Mouse (Mus musculus) CH12F3 (cell line): ENCODE measurements around the gene Zpbp.

Source experiments
- in situ Hi-C: fragments of 300-500 bp; cut with MboI; formaldehyde crosslinking; loops from 2 replicates; pipeline ENCODE4 v1.14.3; 2020; ENCODE audit warnings: low sequenced_read_pairs

The Zpbp gene

DNA sequence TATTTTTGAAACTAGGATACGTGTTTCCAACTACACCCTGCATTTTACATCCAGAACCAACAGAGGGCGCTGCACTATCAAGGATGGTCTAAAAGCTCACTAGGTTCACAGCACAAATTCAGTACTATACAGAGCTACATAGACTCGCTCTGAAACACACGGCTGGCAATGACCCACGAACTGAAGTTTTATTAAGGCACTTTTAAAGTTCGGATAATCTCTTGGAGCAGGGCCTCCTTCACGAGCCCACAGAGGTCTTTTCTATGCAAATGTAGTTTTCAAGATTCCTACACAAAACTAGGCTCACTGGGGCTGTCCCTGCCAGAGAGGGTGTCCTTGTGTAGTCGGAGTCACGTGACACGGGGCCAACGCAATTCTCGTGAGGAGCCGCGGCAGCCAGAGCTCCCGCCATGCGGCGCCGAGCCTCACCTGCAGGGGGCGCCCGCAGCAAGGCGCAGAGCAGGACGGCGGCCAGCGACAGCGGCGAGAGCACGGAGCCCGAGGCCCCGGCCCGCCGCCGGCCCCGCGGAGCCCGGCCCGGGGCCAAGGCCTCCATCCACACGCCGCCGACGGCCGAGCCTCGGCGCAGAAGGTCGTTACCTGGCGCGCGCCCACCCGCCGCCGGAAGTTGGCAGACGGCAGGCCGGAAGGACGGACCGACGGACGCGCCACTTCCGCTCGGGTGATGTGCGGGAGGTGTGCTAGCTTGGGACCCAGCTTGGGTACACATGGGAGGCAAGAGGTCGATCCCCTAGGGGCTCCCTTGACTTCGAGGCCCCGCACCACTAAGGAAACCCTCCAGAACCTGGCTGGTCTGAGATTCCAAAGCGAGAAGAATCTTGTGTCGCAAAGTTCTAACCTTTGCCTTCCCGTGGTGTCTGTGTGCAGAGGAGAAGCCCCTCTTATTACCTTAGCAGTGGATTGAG is at the start of gene Zpbp, which contains the start of gene Spata48:
Gene Zpbp, minus strand, starts transcription at position 774 of the 926 bp plus-strand sequence.
Gene Spata48, plus strand, starts transcription at position 460 of the 926 bp plus-strand sequence.
- in situ Hi-C loops = no loop called here

DNA sequence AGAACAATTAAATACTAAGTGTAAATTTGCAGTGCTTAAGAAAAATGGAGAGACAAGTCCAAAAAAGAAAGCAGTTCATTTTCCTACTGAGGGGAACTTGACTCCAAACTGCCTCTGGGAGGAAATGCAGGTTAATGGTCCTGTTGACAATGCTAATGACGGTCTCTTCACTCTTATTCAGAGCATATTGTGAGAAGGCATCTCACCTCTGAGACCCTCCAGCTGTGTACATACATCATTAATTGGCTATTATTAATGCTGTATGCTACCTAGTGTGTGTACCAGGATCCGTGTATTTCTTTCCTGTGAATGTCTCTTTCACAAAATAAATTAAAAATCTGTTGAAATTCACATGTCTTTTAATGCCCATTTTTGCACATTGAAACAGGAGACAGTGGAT is 47.2 kb upstream of the Zpbp start:
- in situ Hi-C loops = loop anchor here (25.0 kb wide), 1 partner anchor 453 kb away; no protein-coding TSS in a partner anchor

DNA sequence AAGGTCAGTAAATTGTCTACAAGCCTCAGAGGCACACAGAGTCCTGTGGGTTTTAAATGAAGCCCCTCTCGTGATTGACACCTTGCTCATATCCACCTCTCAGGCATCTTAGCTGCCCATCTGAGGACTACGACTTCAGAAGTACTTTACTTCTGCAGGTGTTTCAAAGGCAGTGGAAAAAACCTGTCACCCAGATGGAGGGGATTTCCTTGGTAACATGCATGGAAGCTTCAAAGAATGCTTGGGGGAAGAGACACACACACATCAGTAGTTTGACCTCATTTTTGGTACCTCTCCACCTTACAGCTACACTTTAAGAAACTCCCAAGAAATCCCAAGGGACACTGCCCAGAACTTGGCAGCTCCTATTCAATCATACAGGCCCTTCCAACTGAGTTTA is 44.0 kb upstream of the Zpbp start:
- in situ Hi-C loops = loop anchor here (25.0 kb wide), 1 partner anchor 456 kb away; no protein-coding TSS in a partner anchor

DNA sequence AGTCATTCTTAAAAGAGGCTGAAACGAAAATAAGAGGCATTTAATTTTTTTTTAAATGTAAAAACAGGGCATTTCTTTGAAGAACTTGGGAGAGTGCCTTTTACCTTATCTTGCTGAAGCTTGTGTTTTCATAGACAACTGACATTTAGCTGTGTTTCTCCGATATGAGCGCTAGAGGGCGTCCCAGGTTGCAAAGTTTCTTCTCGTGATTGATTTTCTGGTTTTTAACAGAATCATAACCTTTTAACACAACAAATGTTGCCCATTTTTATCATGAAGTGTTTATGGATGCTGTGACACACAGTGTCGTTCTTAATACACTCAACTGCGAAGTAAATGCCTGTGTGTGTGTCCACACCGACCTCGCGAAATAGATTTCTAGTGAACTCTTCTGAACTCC is 37.7 kb upstream of the Zpbp start:
- in situ Hi-C loops = loop anchor here (25.0 kb wide), 1 partner anchor 462 kb away; no protein-coding TSS in a partner anchor

DNA sequence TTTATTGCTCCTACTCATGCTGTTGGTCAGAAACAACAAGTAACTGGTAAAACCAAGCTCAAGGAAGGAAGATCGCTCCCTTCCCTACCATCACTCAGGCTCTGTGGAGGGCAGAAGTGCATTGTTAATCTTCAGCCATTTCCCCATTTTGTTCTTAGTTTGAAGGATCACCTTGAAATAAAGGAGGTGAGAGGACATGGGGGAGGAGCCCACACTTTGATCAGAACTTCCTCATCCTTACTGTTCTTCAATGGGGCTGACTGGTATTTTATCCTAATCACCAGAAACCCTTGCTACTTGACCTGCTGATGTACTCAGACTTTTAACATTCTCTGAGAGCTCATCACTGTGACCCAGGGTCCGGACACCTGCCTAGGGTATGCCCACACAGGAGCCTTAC is 33.5 kb upstream of the Zpbp start:
- in situ Hi-C loops = no loop called here

DNA sequence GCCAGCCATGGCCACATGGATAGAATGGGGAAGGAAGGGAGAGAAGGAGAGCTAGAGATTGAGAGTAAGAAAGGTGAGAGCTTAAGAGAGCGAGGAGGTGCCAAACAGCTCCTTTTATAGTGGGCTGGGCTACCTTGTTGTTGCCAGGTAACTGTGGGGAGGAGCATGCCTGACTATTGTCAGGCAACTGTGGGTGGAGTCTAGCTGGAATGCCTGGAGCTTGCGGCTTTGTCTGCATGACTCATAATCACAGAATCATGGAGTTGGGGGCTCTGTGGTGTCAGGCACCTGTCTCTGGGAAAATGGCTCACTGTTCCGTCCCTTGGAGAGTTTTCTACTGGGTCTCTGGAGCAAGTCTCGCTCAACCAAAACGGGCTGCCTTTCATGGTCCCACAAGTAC is 29.8 kb upstream of the Zpbp start:
- in situ Hi-C loops = no loop called here

DNA sequence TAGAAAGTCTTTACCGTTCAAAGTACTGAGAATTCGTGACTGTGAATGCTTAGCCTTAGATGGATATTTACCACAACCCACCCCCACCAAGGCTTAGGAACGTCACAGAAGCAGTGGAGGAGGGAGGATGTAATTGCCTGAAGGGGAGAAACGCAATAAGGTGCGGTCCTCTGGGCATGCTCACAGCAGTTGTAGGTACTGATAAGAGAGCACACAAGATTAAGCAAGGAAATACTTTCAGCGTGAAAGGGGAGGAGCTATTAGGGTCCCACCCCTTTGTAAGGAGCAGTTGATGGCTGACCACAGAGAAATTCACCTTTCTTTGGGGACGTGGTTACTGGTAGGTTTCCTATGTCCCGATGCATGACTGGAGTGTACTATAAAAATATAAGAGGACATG is 22.2 kb upstream of the Zpbp start:
- in situ Hi-C loops = no loop called here

DNA sequence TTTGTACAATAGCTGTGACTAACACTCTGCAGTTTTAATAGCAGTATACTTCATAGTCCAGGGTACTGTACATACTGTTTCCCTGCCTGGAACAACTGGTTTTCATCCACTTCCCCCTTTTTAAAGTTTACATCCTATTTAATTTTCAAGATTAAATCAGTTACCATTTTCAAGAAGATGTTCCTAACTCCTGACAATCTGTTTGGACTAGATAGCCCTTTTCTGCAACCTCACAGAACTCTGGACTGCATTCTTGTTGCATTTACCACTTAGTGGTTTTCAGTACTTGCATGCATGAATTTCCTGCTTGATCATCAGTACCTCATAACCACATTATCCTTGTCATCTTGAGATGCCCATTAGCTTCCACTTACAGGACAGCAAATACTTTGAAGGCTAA is 6.7 kb upstream of the Zpbp start:
- in situ Hi-C loops = no loop called here

DNA sequence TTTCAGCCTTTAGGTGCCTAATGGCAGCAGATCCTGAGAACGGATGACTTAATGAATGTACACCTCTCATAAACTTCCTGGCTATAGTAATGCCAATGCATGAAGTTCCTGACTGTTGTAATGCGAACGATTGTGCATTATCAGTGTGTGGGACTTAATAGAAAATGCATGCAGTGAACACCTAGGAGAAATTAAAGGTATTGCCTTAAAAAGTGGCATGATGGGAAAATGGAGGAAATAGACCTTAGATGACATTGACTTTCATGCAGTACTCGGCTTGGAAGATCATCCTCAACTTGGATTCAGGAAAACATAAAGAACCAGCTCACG is 318 bp upstream of the Zpbp start:
- in situ Hi-C loops = no loop called here

DNA sequence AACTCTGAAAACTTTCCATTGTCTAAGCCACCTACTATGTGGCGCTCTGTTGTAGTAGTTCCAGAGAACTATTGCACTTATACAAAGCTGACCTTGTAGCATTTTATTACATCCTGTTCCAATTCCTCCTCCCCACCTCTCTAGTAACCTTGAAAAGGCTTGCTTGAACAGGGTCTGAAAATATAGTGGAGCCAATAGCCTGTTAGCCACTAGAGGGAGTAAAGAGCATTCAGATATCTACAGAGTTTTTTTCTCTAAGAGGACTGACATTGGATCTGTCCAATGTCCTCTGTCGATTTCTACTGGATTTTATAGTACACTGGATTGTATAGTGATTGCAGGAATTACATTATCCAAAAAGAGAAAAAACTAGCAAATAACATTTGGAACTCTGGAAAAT is 7.2 kb downstream of the Zpbp start:
- in situ Hi-C loops = no loop called here

DNA sequence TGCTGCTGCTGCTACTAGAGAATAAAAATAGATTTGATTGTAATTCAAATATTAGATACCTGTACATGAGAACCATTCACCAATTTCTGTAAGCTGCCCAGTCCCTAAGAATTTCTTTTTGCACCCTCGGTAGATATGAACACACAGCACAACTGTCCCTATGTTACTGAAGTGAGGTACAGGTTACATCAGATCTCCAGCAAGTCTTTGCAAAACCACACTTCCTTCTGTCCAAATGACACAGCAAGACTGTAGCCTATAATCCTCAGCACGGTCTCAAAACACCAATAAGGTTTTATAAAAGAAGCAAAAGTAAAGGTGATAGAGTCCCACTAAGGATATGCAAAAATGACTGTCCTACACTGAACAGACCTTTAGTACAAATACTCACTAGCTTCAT is 44.9 kb downstream of the Zpbp start:
- in situ Hi-C loops = no loop called here

DNA sequence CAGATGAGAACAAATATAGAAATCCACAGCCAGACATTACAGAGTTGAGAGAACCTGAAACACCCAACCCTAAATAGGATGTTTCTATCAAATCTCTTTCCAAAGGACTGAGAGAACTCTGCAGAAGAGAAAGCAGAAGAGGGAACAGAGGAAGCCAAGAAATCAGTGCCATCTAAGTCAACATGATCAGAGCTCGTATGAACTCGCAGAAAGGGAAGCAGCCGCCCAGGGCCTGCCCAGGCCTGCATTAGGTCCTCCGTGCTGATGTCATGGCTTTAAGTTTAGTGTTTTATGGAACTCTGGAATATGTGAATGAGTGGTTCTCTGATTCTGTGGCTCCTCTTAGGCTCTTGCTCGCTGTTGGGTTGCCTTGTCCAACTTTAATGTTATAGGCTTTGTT is 48.0 kb downstream of the Zpbp start:
- in situ Hi-C loops = no loop called here

DNA sequence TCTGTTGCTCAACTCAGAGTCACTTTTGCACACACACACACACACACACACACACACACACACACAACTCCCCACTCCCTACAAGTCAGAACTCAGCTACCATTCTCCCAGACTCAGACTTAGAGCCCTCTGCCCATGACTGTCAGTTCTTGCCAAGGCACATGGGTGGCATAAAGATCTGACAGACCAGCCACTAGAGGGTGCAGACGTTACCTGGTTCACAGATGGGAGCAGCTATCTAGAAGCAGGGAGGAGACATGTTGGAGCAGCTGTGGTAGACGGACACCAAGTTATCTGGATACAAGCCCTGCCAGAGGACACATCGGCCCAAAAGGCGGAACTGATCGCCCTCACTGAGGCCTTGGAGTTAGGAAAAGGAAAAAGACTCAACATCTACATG is 67.5 kb downstream of the Zpbp start:
- in situ Hi-C loops = no loop called here

DNA sequence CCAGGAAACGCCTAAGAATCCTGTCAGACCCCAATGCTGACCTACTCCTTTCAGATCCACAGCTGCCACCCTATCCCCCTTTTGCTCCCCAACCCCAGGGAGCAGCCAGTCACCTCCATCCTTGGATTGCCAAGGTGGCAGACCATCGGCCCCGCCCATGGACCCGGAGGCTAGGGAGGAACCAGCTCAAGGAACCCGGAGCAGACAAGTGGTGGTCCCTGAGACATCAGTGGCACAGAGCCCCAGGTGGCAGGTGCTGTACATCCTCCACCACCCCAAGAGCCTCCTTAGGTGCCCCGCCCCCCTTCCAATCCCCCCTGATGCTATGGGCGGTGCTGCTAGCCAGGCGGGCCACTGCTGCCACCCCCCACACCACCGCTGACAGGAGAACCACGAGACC is 69.0 kb downstream of the Zpbp start:
- in situ Hi-C loops = no loop called here

DNA sequence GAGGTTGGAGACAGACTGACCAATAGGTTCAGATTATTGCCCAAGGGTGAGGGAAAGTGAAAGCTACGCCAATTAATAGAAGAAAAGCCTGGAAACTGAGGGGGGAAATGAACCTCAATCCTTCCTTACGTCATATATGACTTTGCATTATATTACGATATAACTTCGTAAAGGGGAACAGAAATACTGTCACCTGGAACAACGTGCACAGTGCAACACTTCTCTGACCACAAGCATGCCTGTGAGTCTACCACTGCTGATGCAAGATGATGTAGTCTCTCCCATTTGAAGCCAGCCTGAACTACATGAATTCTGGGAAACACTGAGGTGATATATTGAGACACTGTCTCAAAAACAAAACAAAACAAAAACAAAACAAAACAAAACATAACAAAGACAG is 90.9 kb downstream of the Zpbp start:
- in situ Hi-C loops = no loop called here

DNA sequence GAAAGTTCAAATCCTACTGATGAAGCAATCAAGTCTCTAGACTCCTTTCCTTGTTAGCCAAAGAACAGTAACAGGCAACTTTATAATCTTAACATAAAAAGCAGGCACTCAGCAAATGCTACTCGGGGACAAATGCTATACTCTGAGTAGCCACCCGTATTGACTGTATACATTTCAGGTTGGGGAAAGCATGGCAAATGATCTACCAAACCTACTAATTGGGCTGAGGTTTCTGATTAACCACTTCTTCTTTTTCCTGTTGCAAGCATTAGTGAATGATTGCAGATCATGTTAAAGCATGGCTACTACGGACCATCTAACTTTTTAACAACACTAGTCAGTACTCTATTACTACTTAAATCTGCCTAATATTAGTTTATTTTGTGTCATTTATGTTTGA is 178.7 kb downstream of the Zpbp start:
- in situ Hi-C loops = no loop called here

DNA sequence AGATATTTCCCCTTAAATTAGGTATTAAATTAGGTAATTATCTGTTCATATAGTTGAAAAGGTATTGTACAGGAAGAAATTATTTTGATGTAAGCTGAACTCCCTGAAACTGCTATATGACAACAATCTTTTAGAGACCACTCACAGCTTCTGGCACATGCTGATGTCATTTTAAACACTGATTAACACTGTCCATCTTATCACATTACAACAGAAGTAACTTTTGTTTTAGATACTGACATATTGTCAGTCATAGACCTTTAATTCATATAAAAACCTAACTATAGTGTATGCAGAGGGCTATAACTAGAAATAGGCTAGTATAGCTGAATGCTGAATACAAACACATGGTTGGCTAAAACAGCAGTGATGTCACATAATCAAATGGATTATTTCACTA is 182.1 kb downstream of the Zpbp start:
- in situ Hi-C loops = no loop called here

DNA sequence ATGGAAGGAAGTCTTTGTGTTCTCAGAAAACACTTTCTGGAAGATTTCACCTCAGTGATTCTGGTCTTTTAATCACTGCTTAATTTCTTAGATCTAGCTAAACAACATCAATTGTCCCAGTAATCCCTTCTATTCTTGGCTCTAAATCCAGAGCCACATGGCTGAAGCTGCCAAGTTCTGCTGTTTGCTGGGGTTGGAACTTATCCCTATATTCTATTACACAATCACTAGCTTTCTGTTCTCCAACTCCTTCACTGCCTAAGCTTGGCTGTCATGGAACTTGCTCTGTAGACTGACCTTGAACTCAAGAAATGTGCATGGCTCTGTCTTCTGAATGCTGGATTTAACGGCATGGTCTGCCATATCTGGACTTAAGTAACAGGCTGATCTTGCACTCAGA is 204.9 kb downstream of the Zpbp start:
- in situ Hi-C loops = no loop called here

DNA sequence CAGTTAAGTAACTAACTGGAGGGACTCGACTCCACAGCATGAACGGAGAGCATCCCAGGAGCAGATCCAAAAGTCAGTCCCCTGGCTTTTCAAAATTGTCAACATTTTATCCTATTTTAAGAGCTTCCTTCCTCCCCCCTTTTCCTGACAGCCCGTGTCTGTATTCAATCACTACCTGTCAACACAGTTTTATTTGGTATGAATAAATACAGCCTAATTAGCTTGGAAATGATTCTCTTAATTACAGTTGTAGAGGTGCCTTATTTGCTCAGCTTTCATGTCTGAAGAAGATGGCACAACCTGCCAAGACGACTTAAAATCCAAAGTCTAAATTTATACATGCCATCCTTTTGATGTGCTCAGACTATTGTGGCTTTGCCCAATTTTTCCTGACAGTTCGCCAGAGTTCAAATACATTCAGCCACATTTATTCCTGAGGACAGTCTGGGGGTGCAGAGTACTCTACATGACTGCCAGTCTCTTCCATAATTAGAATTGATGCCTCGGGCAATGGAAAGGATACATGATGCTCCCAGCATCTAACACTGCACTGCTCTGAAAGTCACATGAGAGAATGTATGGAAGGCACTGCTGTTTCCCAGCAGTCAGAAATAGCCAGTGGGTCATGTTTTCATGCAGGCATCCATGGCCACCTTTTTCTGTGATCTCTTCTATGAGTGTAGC is 219.4 kb downstream of the Zpbp start:
- in situ Hi-C loops = loop anchor here (25.0 kb wide), 2 partner anchors 544 to 744 kb away; no protein-coding TSS in a partner anchor

DNA sequence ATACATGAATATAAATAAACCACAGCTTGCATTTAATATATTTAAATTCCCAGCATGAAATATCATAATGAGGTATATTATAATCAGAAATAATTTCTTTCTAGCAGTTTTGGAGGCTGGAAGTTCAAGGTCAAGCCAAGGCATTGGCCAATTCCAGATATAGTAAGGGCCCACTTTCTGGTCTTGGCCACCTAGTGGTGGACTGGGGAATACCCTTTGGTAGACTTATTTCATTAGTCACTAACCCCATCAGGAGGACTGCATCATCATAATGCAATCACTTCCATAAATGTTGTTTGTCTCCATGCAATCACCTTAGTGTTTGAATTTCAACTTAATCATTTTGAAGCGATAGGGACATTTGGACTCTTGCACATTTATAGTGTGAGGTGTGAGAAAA is 222.9 kb downstream of the Zpbp start:
- in situ Hi-C loops = loop anchor here (25.0 kb wide), 2 partner anchors 548 to 748 kb away; no protein-coding TSS in a partner anchor
